Mouse (Mus musculus): ENCODE results near the gene Tor2a.

The Tor2a gene

DNA sequence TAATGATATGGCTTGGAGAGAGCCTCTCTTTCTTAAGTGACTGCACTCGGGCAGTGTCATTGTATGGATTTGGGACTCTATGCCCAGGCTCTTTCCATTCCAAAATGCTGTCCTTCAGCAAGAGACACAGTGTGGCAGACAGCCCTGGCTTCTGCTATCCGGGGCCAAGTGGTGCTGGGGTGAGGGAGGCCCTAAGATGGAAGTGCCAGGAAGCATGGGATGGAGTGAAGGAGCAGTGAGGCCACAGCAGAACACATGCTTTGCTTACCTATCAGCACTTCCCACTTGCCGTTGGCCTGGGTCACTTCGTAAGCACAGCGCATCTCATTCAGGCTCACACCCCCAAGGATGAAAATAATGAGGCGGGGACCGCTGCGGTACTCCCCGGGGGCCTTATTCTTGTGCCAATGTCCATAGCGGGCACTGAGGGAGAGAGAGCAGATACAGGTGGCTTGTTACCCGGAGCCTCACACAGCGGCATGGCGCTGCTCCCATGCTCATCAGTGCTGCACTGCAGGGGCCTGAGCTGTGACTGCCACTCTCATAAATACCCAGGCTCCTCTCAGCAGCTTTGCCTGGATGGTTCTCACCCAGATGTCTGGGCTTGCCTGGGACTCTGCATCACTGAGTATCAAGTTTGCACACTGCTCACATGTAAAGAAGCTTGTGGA is 38.8 kb downstream of the Tor2a start:
- intact Hi-C loops (cut with DNase I) = no loop called here

DNA sequence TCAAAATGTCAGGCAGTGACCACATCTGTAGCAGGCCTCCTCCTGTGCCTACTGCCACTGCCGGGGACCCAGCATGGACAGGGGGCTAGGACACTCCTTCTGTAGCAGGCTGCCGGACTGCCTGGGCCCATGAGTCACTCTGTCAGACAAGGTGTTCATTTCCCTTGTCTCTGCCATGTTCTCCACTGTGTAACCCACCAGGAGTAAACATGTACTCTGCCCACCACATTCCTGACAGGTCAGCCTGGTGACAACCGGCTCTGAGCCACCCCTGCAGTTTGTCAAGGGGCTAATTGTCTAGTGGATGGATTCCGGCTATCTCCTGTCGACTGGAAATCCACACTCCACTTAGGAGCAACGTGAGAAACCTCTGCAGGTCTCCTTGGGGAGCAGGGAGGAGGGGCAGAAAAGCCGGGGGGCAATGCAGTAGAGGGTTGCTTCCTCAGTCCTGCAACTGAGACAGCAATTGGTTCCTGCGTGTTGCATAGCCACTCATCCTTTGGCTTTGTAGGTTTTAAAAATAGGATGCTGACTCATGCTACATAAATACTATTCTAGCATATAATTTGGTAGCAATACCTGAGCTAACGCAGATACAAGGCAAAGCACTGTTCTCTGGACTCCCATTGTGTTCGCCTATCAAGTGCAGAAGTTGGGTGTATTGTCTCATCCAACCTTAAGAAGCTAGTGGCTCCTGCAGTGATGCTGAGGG is 41.4 kb downstream of the Tor2a start:
- intact Hi-C loops (cut with DNase I) = no loop called here

DNA sequence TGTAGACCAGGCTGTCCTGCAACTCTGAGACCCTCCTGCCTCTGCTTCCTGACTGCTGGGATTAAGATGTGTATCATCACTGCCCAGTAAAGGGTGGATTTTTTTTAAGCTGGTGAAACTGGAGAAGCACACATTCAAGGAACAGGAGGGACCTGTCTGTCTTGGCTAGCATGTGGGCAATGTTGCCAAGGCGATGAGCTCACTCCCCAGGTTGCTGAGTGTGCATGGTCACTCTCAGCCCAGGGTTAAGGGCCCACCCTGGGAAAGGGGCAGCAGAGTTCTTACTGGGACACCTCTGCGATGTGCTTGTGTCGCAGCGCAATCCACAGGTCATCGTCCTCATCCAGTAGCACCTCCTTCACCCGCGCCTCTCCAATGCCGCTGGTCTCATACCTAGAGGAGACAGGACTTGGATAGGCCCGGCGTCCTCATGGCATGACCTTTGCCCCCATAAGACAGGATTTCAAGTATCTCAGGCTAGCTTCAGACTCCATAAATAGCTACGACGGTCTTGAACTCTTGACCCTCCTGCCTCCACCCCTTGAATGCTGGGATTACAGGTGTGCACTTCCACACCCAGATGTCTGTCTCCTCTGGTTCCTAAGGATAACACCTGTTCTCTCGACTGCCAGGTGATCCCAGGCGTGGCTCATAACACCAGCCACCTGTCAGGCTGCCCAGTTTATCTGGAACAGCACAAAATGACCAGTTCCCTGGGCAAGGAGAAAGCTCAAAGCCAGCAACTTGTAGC is 52.0 kb downstream of the Tor2a start:
- intact Hi-C loops (cut with DNase I) = no loop called here

Small RNA genes within 50 kb of the gene (microRNA-seq; reads per million reads assigned to microRNA genes)
- gene Mir2861 (0.11 to 0.37 reads per million in 2 experiments), gene Mir3960 (0 reads per million in 2 experiments)
